8 mouse cellular contexts compared by ENCODE assay signal in genomic region chr3:148990531-148991003, GRCm38 (mm10). TPM values are rescaled to one million over a fixed set of nuclear protein-coding genes. Genes with fewer than 3 reads are reported as not detected.
DNase-seq lines count a peak whose midpoint lies in the region; ATAC-seq lines count a peak whose summit lies in the region.

Gene Adgrl2, minus strand, starts transcription at chr3:148990555.

- peak; percentile 33 for ATAC-seq in intestine, embryonic 15.5 days
- peak; percentile 25 for ATAC-seq in megakaryocyte, adult 5-6 weeks (ENCODE audit: poor library complexity, severe bottlenecking)

- H3K27ac ChIP-seq in intestine, embryonic 15.5 days = peak within 1 kb of the TSS; percentile 100

- peaks cover 4% of the 10 kb centered on the region; the same call in 1 of the 2 replicates for H3K4me1 ChIP-seq in intestine, embryonic 15.5 days (replicated peaks)

- no peaks in the 10 kb centered on the region for H3K36me3 ChIP-seq in intestine, embryonic 15.5 days

- peak within 1 kb of the TSS; percentile 77 for H3K4me2 ChIP-seq in intestine, embryonic 15.5 days (replicated peaks)

- peak in 1 of 2 experiments; percentile 48 for DNase-seq in heart, adult 18-20 months
- DNase-seq in heart, adult 9 months (ENCODE audit: low spot score in 2 of 2) = no peak
- peak; percentile 27 for DNase-seq in adrenal gland, adult 2 months
- no peak for DNase-seq in gastrocnemius, postnatal 25 days
- DNase-seq in thymus, postnatal 36 days = no peak
- DNase-seq in right cerebral cortex, postnatal 10 days (ENCODE audit: low spot score in 2 of 2) = no peak

- H3K4me3 ChIP-seq in intestine, embryonic 15.5 days (replicated peaks) = peak within 1 kb of the TSS; percentile 79

- H3K9me3 ChIP-seq in intestine, embryonic 15.5 days = no peaks in the 10 kb centered on the region

- WGBS in intestine, embryonic 15.5 days = 0% methylated on average over 25 of the region's 25 CpGs

- peak within 1 kb of the TSS; percentile 83 for H3K9ac ChIP-seq in intestine, embryonic 15.5 days

- H3K27me3 ChIP-seq in intestine, embryonic 15.5 days (replicated peaks) = no peaks in the 10 kb centered on the region

RNA-seq across cellular contexts. Expression of gene Adgrl2, which starts in this region (rescaled TPM):
- 10 to 100 TPM; 45.9 to 50.0 TPM for total RNA-seq in heart, adult 18-20 months (2021)
- total RNA-seq in adrenal gland, adult 2 months (2021) = 10 to 100 TPM; 49.1 to 69.0 TPM
- 64.8 and 70.5 TPM in 2 replicates for polyA plus RNA-seq in adrenal gland, adult 2 months (2012; rRNA removed)
- total RNA-seq in gastrocnemius, postnatal 25 days (2021) = 10 to 100 TPM; 13.2 to 13.3 TPM
- polyA plus RNA-seq in intestine, embryonic 15.5 days (2015; fragmentation: Nextera tagmentation; extraction: Ambion mirVana) = 38.6 and 38.9 TPM in 2 replicates
- total RNA-seq in megakaryocyte, adult 5-6 weeks (2015) = 1.7 and 4.0 TPM in 2 replicates
- total RNA-seq in megakaryocyte, adult 5-6 weeks (2017) = 1.9 and 2.2 TPM in 2 replicates
